Mouse (Mus musculus): ENCODE measurements around the gene Gm9803. TPM values are rescaled to one million over a fixed set of nuclear protein-coding genes. Genes with fewer than 3 reads are reported as not detected.

Gene Gm9803
- 40.6 TPM for polyA plus RNA-seq (2017; shearing (Covaris generic))

DNA sequence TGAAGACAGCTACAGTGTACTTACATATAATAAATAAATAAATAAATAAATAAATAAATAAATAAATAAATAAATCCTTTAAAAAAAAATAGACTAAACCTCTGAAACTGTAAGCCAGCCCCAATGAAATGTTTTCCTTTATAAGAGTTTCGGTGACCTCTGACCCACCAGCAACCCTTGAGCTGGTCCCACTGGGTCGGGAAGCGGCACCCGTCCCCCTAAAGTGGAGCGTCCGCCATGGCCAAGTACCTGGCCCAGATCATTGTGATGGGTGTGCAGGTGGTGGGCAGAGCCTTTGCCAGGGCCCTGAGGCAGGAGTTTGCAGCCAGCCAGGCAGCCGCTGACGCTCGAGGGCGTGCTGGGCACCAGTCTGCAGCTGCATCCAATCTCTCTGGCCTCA lies at the start of gene Gm9803:
Gm9803 (plus strand) TSS at position 154 of the 400 bp plus-strand sequence.

DNA sequence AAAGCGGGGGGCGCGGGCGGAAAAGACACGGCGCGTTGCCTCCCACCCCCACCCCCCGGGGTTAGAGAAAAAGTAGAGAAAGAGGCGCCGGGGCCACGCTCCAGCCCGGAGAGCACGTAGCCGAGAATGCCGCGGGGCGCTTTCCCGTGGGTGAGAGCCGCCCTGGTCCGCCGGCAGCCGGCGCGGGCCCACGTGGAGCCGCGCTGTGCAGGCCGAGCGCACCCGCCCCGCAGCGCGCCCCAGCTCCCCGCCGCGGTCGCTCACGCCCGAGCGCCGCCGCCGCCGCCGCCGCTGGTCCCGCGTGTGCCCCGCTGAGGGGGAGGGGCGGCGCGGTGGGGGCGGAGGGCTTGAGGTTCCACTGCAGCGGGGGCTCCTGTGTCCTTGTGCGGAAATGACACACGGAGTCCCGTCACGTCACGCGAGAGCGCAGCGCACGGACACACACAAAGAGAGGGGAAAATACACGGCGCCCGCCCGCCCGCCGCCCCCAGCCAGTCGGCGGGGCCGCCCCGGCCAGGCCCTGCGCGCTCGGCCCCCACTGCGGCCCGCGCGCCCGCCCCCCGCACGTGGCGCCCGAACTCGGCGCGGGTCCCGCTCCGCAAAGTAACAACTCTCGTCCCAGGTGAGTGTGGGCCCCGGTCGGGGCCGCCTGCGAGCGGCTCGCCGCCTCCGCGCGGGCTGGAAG lies 45.0 kb upstream of the Gm9803 start, which contains the start of gene Bend3:
Bend3 (plus strand) TSS at position 81 of the 685 bp plus-strand sequence.

DNA sequence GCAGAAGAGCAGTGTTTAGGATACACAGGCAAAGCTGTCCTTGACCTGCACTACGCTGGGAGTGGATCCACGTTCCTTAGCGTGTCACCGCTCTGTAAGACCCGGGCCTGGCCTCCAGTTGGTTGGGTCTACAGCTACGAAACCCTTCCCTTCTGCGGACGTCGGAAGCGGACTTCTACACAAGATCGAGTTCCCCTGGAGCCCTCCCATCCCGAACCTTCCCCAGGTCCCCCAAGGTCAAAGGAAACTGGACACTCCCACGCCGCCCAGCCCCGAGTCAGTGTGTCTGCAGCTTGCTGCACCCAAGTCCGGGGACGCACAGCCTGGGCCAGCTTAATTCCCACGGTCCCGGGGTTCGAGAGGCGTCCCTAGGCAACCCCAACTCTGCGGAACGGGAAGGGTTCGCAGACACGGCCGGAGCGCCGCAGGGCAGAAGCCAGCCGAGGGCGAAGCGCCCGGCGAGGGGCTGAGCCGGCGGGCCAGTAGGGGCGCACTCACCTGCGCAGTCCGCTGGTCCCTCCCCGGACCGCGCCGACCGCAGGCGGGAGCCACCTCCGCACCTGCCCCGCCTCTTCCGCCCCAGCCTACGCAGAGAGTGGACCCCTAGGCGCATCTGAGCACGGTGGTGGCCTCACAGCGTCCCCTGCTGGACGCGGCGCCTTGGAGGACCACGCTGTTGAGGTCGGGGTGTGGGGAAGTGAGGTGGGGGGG lies 16.7 kb downstream of the Gm9803 start, which contains the start of gene 1700021F05Rik:
1700021F05Rik (minus strand) TSS at position 553 of the 711 bp plus-strand sequence.

Other genes starting within 250 kb of the Gm9803 start
- 9.7 TPM for gene Bend3, start 45.3 kb upstream of the Gm9803 start, polyA plus RNA-seq (2017; shearing (Covaris generic))
- 11.2 TPM for gene 1700021F05Rik, start 16.9 kb downstream of the Gm9803 start, polyA plus RNA-seq (2017; shearing (Covaris generic))
- gene Cd24a, start 54.2 kb downstream of the Gm9803 start, polyA plus RNA-seq (2017; shearing (Covaris generic)), result 0.82 TPM